23 mouse cellular contexts compared by ENCODE assay signal in the genomic region with DNA sequence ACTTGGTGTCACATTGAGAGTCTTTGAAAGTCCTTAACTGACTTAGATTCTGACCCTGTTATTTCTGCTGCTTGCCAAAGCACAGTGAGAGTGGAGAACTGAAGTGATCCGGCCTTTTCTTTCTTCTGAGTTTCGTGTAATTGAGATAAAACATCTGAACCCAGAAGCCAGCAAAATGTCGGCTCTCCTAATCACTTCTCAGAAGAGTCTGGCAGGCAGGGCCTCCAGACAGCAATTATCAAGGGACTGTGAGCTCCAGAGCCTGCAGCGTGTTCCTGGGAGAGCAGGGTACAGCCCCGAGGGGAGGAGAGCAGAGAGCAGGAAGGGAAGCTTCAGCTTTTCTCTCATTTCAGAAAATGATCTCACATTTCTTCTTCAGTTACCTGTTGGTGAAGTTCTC.
DNase-seq lines count a peak whose midpoint lies in the region; ATAC-seq and TF ChIP-seq lines count a peak whose summit lies in the region.
"Had no signal": no experiment of that assay in that cellular context is flagged by ENCODE, and none has a peak within 500 bp of the region (broad histone marks: within the 10 kb centered on the region; RNA-seq: fewer than 3 reads in every experiment).

No protein-coding gene starts in this region.

- no peaks in the 10 kb centered on the region for H3K36me3 ChIP-seq in lung, embryonic 14.5 days (ENCODE audit: insufficient read depth)
- H3K36me3 ChIP-seq in midbrain, postnatal 0 days (ENCODE audit: insufficient read depth, low read length): no peaks in the 10 kb centered on the region
- H3K36me3 ChIP-seq: embryonic facial prominence, embryonic 10.5 days; embryonic facial prominence, embryonic 13.5 days; forebrain, embryonic 12.5 days; forebrain, embryonic 15.5 days; hindbrain, embryonic 12.5 days; hindbrain, embryonic 15.5 days had no signal

- no peak for TF ChIP-seq POLR2A in lung, adult 2 months (IDR thresholded peaks at IDR 0.05; ENCODE audit: borderline replicate concordance, extremely low read depth, low read depth, low read length)
- TF ChIP-seq POLR2A in brain, embryonic 14.5 days (IDR thresholded peaks at IDR 0.05; ENCODE audit: borderline replicate concordance, extremely low read depth, insufficient read depth, insufficient read length, poor library complexity, severe bottlenecking): no peak

- no peaks in the 10 kb centered on the region for H3K27me3 ChIP-seq in lung, embryonic 14.5 days (ENCODE audit: insufficient read depth, low read length)
- no peaks in the 10 kb centered on the region for H3K27me3 ChIP-seq in midbrain, postnatal 0 days (ENCODE audit: insufficient read depth, low read length)
- H3K27me3 ChIP-seq: embryonic facial prominence, embryonic 13.5 days; forebrain, embryonic 12.5 days; forebrain, embryonic 15.5 days; hindbrain, embryonic 12.5 days; hindbrain, embryonic 15.5 days had no signal

- peak; percentile 62 for DNase-seq in lung, embryonic 14.5 days
- DNase-seq in lung, postnatal 14 days: no peak
- peak; percentile 3 for DNase-seq in lung, postnatal 10 days
- DNase-seq in lung, adult 2 months: no peak
- DNase-seq in brain, embryonic 14.5 days (ENCODE audit: low read depth): peak; percentile 18
- DNase-seq in midbrain, postnatal 0 days (ENCODE audit: low spot score): no peak
- DNase-seq: adrenal gland, adult 2 months; cerebellum, adult 11-12 months; cerebellum, adult 8-10 months; cerebellum, postnatal 10 days; cerebellum, postnatal 36 days; embryo, embryonic 11 days; gastrocnemius, postnatal 25 days; heart, adult 2 months had no signal

- H3K9ac ChIP-seq in lung, embryonic 14.5 days: no peak overlapping the region
- H3K9ac ChIP-seq in midbrain, postnatal 0 days (replicated peaks; ENCODE audit: low read length, poor library complexity, severe bottlenecking): no peak overlapping the region
- H3K9ac ChIP-seq: embryonic facial prominence, embryonic 13.5 days; forebrain, embryonic 12.5 days; forebrain, embryonic 15.5 days; hindbrain, embryonic 12.5 days; hindbrain, embryonic 15.5 days had no signal

- no peaks in the 10 kb centered on the region for H3K9me3 ChIP-seq in lung, embryonic 14.5 days (ENCODE audit: low read depth, low read length)
- H3K9me3 ChIP-seq in midbrain, postnatal 0 days (ENCODE audit: low read length): no peaks in the 10 kb centered on the region
- H3K9me3 ChIP-seq: embryonic facial prominence, embryonic 10.5 days; embryonic facial prominence, embryonic 13.5 days; forebrain, embryonic 12.5 days; forebrain, embryonic 15.5 days; hindbrain, embryonic 12.5 days; hindbrain, embryonic 15.5 days had no signal

- H3K27ac ChIP-seq in lung, embryonic 14.5 days (ENCODE audit: low read depth): no peak overlapping the region
- H3K27ac ChIP-seq in midbrain, postnatal 0 days (ENCODE audit: low read depth, low read length): no peak overlapping the region
- H3K27ac ChIP-seq: embryonic facial prominence, embryonic 10.5 days; embryonic facial prominence, embryonic 13.5 days; forebrain, embryonic 12.5 days; forebrain, embryonic 15.5 days; heart, adult 2 months; hindbrain, embryonic 12.5 days; hindbrain, embryonic 15.5 days had no signal

- peak; percentile 44; the same call in 1 of the 2 replicates for ATAC-seq in lung, embryonic 14.5 days (ENCODE audit: insufficient read depth)
- no peak for ATAC-seq in midbrain, postnatal 0 days (ENCODE audit: low FRiP score)
- ATAC-seq: CD4-positive, CD25-positive, alpha-beta regulatory T cell, adult 4 months; forebrain, embryonic 15.5 days had no signal

- 23% methylated on average over 5 of the region's 5 CpGs for WGBS in lung, embryonic 14.5 days
- 34% methylated on average over 5 of the region's 5 CpGs for WGBS in lung, adult 2 months
- 49% methylated on average over 5 of the region's 5 CpGs for whole genome bisulfite sequencing in midbrain, postnatal 0 days

- no peak overlapping the region for H3K4me2 ChIP-seq in lung, embryonic 14.5 days
- H3K4me2 ChIP-seq in midbrain, postnatal 0 days (ENCODE audit: low read depth, low read length, poor library complexity, severe bottlenecking): no peak overlapping the region
- H3K4me2 ChIP-seq: embryonic facial prominence, embryonic 13.5 days; forebrain, embryonic 12.5 days; forebrain, embryonic 15.5 days; heart, embryonic 11.5 days; hindbrain, embryonic 12.5 days; hindbrain, embryonic 15.5 days had no signal

- no peak overlapping the region for H3K4me3 ChIP-seq in lung, embryonic 14.5 days (ENCODE audit: low read depth, low read length)
- no peak overlapping the region for H3K4me3 ChIP-seq in lung, adult 2 months (replicated peaks; ENCODE audit: extremely low read depth, low read depth, low read length)
- H3K4me3 ChIP-seq in midbrain, postnatal 0 days (ENCODE audit: low read depth, low read length): no peak overlapping the region
- H3K4me3 ChIP-seq: embryonic facial prominence, embryonic 10.5 days; embryonic facial prominence, embryonic 13.5 days; erythroblast, embryonic 14.5 days; forebrain, embryonic 12.5 days; forebrain, embryonic 15.5 days; heart, adult 2 months; hindbrain, embryonic 12.5 days; hindbrain, embryonic 15.5 days had no signal

- no peak for TF ChIP-seq CTCF in lung, embryonic 14.5 days (IDR thresholded peaks at IDR 0.05; ENCODE audit: low read depth)
- TF ChIP-seq CTCF in lung, adult 2 months (IDR thresholded peaks at IDR 0.05; ENCODE audit: insufficient read depth, low read length): no peak
- no peak for TF ChIP-seq CTCF in brain, embryonic 14.5 days (IDR thresholded peaks at IDR 0.05; ENCODE audit: borderline replicate concordance, extremely low read depth, insufficient read depth, insufficient read length)
- no peak for TF ChIP-seq CTCF in midbrain, postnatal 0 days (IDR thresholded peaks at IDR 0.05)

- H3K4me1 ChIP-seq in lung, embryonic 14.5 days (ENCODE audit: insufficient read depth): no peaks in the 10 kb centered on the region
- no peaks in the 10 kb centered on the region for H3K4me1 ChIP-seq in lung, adult 2 months (ENCODE audit: control insufficient read depth, insufficient read depth, low read length)
- no peaks in the 10 kb centered on the region for H3K4me1 ChIP-seq in midbrain, postnatal 0 days (ENCODE audit: insufficient read depth, low read length)
- H3K4me1 ChIP-seq: embryonic facial prominence, embryonic 10.5 days; embryonic facial prominence, embryonic 13.5 days; forebrain, embryonic 12.5 days; forebrain, embryonic 15.5 days; hindbrain, embryonic 12.5 days; hindbrain, embryonic 15.5 days had no signal

Comparison
In these comparisons a context has a peak if more than half of its experiments do, and no peak if none do; other contexts are left out.
1. DNase-seq: peak in lung, embryonic 14.5 days (single experiment), lung, postnatal 10 days (single experiment) and brain, embryonic 14.5 days (single experiment); none in lung, postnatal 14 days (single experiment), lung, adult 2 months (single experiment) and midbrain, postnatal 0 days (single experiment).